ENCODE assay signal across 10 mouse cellular contexts in the genomic region with DNA sequence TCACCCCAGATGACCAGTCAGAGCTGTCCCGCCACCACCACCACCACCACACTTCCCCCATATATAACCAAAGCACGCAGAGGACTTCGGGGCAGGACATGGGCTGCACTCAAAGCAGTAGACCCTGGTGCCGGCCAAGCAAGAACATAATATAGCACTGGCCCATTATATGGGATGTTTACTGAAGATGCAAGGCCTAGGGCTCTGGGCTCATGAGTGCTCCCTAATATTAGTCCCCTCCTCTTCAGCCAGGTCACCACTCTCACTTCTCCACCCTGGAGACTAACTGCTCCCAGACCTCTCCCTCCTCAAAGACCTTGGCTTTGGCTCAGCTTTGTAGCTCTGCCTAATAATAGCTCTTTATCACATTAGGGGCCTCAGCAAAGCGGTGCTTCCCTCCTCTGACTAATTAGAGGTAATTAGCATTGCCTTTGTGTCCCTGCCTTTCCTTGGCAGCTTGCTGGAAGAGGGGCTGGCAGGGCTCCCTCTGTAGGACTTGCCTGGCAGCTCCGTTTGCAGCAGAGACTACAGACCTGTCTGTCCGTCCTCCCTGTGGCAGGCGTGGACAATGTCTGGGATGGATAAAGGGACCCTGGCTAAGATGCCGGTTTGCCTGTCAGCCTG. TPM values are rescaled to one million over a fixed set of nuclear protein-coding genes. Genes with fewer than 3 reads are reported as not detected.
DNase-seq lines count a peak whose midpoint lies in the region; ATAC-seq and TF ChIP-seq lines count a peak whose summit lies in the region.
"Had no signal": no experiment of that assay in that cellular context is flagged by ENCODE, and none has a peak within 500 bp of the region (broad histone marks: within the 10 kb centered on the region; RNA-seq: fewer than 3 reads in every experiment).

No protein-coding gene starts in this region.

- no peak overlapping the region for H3K4me2 ChIP-seq in hindbrain, embryonic 11.5 days (replicated peaks; ENCODE audit: low read depth, low read length)
- no peak overlapping the region for H3K4me2 ChIP-seq in forebrain, embryonic 14.5 days (ENCODE audit: low read length)

- H3K27ac ChIP-seq in hindbrain, embryonic 11.5 days (ENCODE audit: low read depth, low read length), result no peak overlapping the region
- no peak overlapping the region for H3K27ac ChIP-seq in hindbrain, embryonic 10.5 days
- H3K27ac ChIP-seq in forebrain, embryonic 14.5 days (ENCODE audit: low read depth, low read length), result peak overlapping the region; percentile 65; the same call in 1 of the 2 replicates
- no peak overlapping the region for H3K27ac ChIP-seq in gastrocnemius, adult 2 months

- peak; percentile 11 for DNase-seq in hindbrain, embryonic 11.5 days (ENCODE audit: low spot score)
- no peak for DNase-seq in hindbrain, embryonic 10.5 days (ENCODE audit: low spot score)
- DNase-seq in forebrain, embryonic 14.5 days (ENCODE audit: low spot score), result peak; percentile 96
- peak; percentile 68 for DNase-seq in layer of hippocampus, adult 9-11 months
- DNase-seq in retina, postnatal 1 day, result peak; percentile 94
- DNase-seq in gastrocnemius, adult 2 months, result no peak
- DNase-seq in yolk sac, embryonic 10.5 days (ENCODE audit: low spot score), result no peak
- no peak for DNase-seq in lung, postnatal 25 days (ENCODE audit: low spot score)

- H3K36me3 ChIP-seq in hindbrain, embryonic 11.5 days (ENCODE audit: control insufficient read depth, insufficient read depth, low read length), result no peaks in the 10 kb centered on the region
- H3K36me3 ChIP-seq in hindbrain, embryonic 10.5 days, result no peaks in the 10 kb centered on the region
- no peaks in the 10 kb centered on the region for H3K36me3 ChIP-seq in forebrain, embryonic 14.5 days (ENCODE audit: control insufficient read depth, insufficient read depth, low read length)

- intact Hi-C loops in gastrocnemius, adult 2 months (cut with DNase I), result no loop called here

- 52% methylated on average over 9 of the region's 9 CpGs for WGBS in hindbrain, embryonic 11.5 days
- 53% methylated on average over 9 of the region's 9 CpGs for WGBS in hindbrain, embryonic 10.5 days
- 26% methylated on average over 9 of the region's 9 CpGs for WGBS in forebrain, embryonic 14.5 days

- H3K9me3 ChIP-seq in hindbrain, embryonic 11.5 days (ENCODE audit: control insufficient read depth, low read length), result no peaks in the 10 kb centered on the region
- no peaks in the 10 kb centered on the region for H3K9me3 ChIP-seq in hindbrain, embryonic 10.5 days
- H3K9me3 ChIP-seq in forebrain, embryonic 14.5 days (replicated peaks; ENCODE audit: control insufficient read depth, low read length), result no peaks in the 10 kb centered on the region

- H3K27me3 ChIP-seq in hindbrain, embryonic 11.5 days (ENCODE audit: control insufficient read depth, insufficient read depth, low read length), result no peaks in the 10 kb centered on the region
- H3K27me3 ChIP-seq in hindbrain, embryonic 10.5 days (ENCODE audit: insufficient read depth, poor library complexity, severe bottlenecking), result no peaks in the 10 kb centered on the region
- 0 out of 2 replicates have a peak, but pooled peaks cover 5% of the 10 kb centered on the region for H3K27me3 ChIP-seq in forebrain, embryonic 14.5 days (replicated peaks; ENCODE audit: control insufficient read depth, insufficient read depth, low read length)

- TF ChIP-seq CTCF in gastrocnemius, adult 2 months (IDR thresholded peaks at IDR 0.05), result no peak; the same call in 1 of the 2 replicates

- H3K4me1 ChIP-seq in hindbrain, embryonic 11.5 days (replicated peaks; ENCODE audit: control insufficient read depth, insufficient read depth, low read length), result no peaks in the 10 kb centered on the region
- peaks cover 17% of the 10 kb centered on the region; the same call in 1 of the 2 replicates for H3K4me1 ChIP-seq in hindbrain, embryonic 10.5 days (replicated peaks)
- H3K4me1 ChIP-seq in forebrain, embryonic 14.5 days (ENCODE audit: control insufficient read depth, insufficient read depth, low read length), result peaks cover 30% of the 10 kb centered on the region

- no peak overlapping the region for H3K4me3 ChIP-seq in hindbrain, embryonic 11.5 days (ENCODE audit: low read depth, low read length)
- H3K4me3 ChIP-seq in hindbrain, embryonic 10.5 days, result no peak overlapping the region
- H3K4me3 ChIP-seq in forebrain, embryonic 14.5 days (ENCODE audit: low read depth, low read length), result no peak overlapping the region
- H3K4me3 ChIP-seq in gastrocnemius, adult 2 months, result no peak overlapping the region
- H3K4me3 ChIP-seq: erythroblast, embryonic 14.5 days had no signal

- peak; percentile 35; the same call in 1 of the 2 replicates for ATAC-seq in hindbrain, embryonic 11.5 days (ENCODE audit: low FRiP score)
- peak; percentile 86 for ATAC-seq in forebrain, embryonic 14.5 days

- H3K9ac ChIP-seq in hindbrain, embryonic 11.5 days (ENCODE audit: low read depth, low read length), result no peak overlapping the region
- H3K9ac ChIP-seq in forebrain, embryonic 14.5 days (ENCODE audit: low read length), result peak overlapping the region; percentile 14; the same call in 1 of the 2 replicates

RNA-seq across cellular contexts. Expression of a gene that starts 21.0 kb away (rescaled TPM):
- not detected in 2 replicates for polyA plus RNA-seq in hindbrain, embryonic 11.5 days (2014; fragmentation: Nextera tagmentation; extraction: Ambion mirVana)
- polyA plus RNA-seq in hindbrain, embryonic 10.5 days (2016; fragmentation: Nextera tagmentation; extraction: Ambion mirVana), result 0.08 TPM in 1 of 2 replicates, not detected in the other
- 0.30 TPM in 2 replicates for polyA plus RNA-seq in forebrain, embryonic 14.5 days (2014; fragmentation: Nextera tagmentation; extraction: Ambion mirVana)
- not detected for total RNA-seq in gastrocnemius, adult 2 months (2021)
- polyA plus RNA-seq: erythroblast, embryonic 14.5 days; lung, embryonic 16.5 days had no signal

RNA-seq across cellular contexts. Expression of a gene that starts 38.4 kb away (rescaled TPM):
- 17.2 and 19.6 TPM in 2 replicates for polyA plus RNA-seq in hindbrain, embryonic 11.5 days (2014; fragmentation: Nextera tagmentation; extraction: Ambion mirVana)
- polyA plus RNA-seq in hindbrain, embryonic 10.5 days (2016; fragmentation: Nextera tagmentation; extraction: Ambion mirVana), result 12.3 and 17.2 TPM in 2 replicates
- 22.3 and 29.8 TPM in 2 replicates for polyA plus RNA-seq in forebrain, embryonic 14.5 days (2014; fragmentation: Nextera tagmentation; extraction: Ambion mirVana)
- 10 to 100 TPM; 19.9 to 40.8 TPM for total RNA-seq in gastrocnemius, adult 2 months (2021)

Comparison
In these comparisons a context has a peak if more than half of its experiments do, and no peak if none do; other contexts are left out.
1. DNase-seq: peak in hindbrain, embryonic 11.5 days (single experiment), forebrain, embryonic 14.5 days (single experiment), layer of hippocampus, adult 9-11 months (single experiment) and retina, postnatal 1 day (single experiment); none in hindbrain, embryonic 10.5 days (single experiment), gastrocnemius, adult 2 months (single experiment), yolk sac, embryonic 10.5 days (single experiment) and lung, postnatal 25 days (single experiment).